Mouse (Mus musculus) neural tube, embryonic 14.5 days (tissue): ENCODE measurements at regions not wholly inside any gene's neighbourhood (a gene's known extent, or its start where the extent isn't known, plus 50 kb on each side); places are given as distances from the start of the nearest gene placed in this dataset.

Source experiments
- ATAC-seq: fragments of 200-750 bp; cut with Nextera tagmentation; 2 replicates; pipeline ENCODE4 v1.8.0; 2017; ENCODE audit warnings: low read depth, mild to moderate bottlenecking, moderate TSS enrichment, moderate library complexity
- H3K27ac ChIP-seq: fragments of 300-500 bp; sonication (generic); 2 replicates; pipeline ENCODE4 v1.5.1; 2014; ENCODE audit warnings: low read depth, mild to moderate bottlenecking, control low read depth, low read length, moderate library complexity, mixed read lengths
- H3K27me3 ChIP-seq: fragments of 300-500 bp; sonication (generic); 2 replicates; pipeline ENCODE4 v1.6.1; 2014; ENCODE audit warnings: low read length; ENCODE audit not compliant: control insufficient read depth, insufficient read depth
- H3K36me3 ChIP-seq: fragments of 300-500 bp; sonication (generic); 2 replicates; pipeline ENCODE4 v1.6.1; 2014; ENCODE audit warnings: low read length, mixed read lengths; ENCODE audit not compliant: control insufficient read depth, insufficient read depth
- H3K4me1 ChIP-seq: fragments of 300-500 bp; sonication (generic); 2 replicates; pipeline ENCODE4 v1.6.1; 2014; ENCODE audit warnings: low read length; ENCODE audit not compliant: control insufficient read depth, insufficient read depth
- H3K4me2 ChIP-seq: fragments of 300-500 bp; sonication (generic); 2 replicates; pipeline ENCODE4 v1.6.1; 2014; ENCODE audit warnings: mild to moderate bottlenecking, low read depth, low read length, control low read depth
- H3K4me3 ChIP-seq: fragments of 300-500 bp; sonication (generic); 2 replicates; pipeline ENCODE4 v1.5.1; 2014; ENCODE audit warnings: low read depth, low read length, control low read depth, mixed read lengths
- H3K9ac ChIP-seq: fragments of 300-500 bp; sonication (generic); replicated peaks from 2 replicates; pipeline ENCODE4 v1.6.1; 2014; ENCODE audit warnings: low read depth, mild to moderate bottlenecking, control low read depth, low read length, mixed read lengths
- H3K9me3 ChIP-seq: fragments of 300-500 bp; sonication (generic); 2 replicates; pipeline ENCODE4 v1.6.1; 2016; ENCODE audit warnings: low read length; ENCODE audit not compliant: control insufficient read depth
- WGBS: fragments of 180-500 bp; shearing (Covaris S2); extraction: QIAGEN DNeasy Blood & Tissue Kit; methylation state at CpG from one replicate; pipeline ENCODE4 v1.1.7; 2014; 5-methylcytosine and 5-hydroxymethylcytosine counted together

DNA sequence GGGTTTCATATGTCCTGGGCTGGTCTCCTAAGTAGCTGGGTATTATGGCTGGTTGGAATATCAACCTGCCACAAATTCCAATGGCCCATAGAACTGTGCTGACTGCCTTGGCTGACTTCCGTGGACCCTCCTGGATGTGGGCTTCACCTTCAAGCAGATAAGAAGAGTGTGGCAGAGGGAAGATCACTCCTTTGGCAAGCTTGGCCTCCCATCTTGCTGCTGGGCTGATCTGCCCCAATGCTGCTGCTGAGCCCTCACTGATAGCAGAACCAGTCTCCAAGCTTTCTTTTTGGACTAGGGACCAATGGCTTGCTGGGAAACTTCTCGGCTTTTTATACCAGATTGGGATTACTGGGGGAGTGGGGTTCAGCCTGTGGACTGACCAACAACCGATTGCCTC lies 65.6 kb upstream of the Hdhd5 start:
- Histone ChIP-seq H3K27me3 (no peaks in the 10 kb centered on the region), H3K9ac (no peak overlapping the region), H3K9me3 (no peaks in the 10 kb centered on the region), H3K36me3 (no peaks in the 10 kb centered on the region), H3K27ac (no peak overlapping the region), H3K4me3 (no peak overlapping the region), H3K4me1 (peaks cover 8% of the 10 kb centered on the region; the same call in 1 of the 2 replicates), H3K4me2 (no peak overlapping the region)
- WGBS = 90% methylated on average over 3 of the region's 3 CpGs
- no peak for ATAC-seq

DNA sequence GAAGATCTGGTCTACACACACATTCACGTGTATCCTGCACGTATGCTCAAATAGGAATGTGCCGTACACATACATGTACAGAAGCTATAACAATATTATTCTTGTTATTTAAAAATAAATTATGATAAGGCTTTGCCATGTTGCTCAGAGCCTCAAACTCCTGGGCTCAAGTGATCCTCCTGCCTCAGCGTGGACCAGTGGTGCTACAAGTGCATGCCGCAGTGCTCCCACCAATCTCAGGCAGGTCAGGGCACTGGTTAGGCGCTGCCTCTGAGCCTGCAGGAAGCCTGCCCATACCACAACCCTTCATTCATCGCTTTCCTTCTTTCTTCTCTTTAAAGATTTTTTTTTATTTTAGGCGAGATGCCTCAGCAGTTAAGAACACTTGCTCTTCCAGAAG lies 63.3 kb upstream of the Hdhd5 start:
- Histone ChIP-seq H3K9me3 (no peaks in the 10 kb centered on the region), H3K4me2 (no peak overlapping the region), H3K27me3 (no peaks in the 10 kb centered on the region), H3K27ac (no peak overlapping the region), H3K36me3 (no peaks in the 10 kb centered on the region), H3K9ac (no peak overlapping the region), H3K4me3 (no peak overlapping the region), H3K4me1 (peaks cover 8% of the 10 kb centered on the region; the same call in 1 of the 2 replicates)
- WGBS = 92% methylated on average over 8 of the region's 8 CpGs
- ATAC-seq = no peak

DNA sequence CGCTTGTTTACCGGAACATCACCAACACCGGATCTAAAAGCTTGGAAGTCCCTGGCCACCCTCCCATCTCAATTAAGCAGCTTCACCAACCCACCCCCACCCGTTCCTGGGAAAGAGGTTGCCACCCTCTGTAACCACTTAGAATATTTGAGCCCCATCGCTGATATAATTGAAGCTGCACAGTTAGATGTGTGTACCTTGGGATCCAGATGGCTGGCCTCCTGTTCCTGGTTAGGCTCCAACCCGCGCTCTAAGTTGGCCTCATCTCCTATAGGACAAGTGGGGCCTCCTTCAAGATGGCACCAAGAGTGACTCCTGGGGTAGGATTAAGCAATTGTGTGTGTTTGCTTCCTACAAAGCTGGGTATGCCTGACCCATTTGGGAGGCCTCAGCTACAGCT lies 61.6 kb upstream of the Hdhd5 start:
- Histone ChIP-seq H3K4me2 (no peak overlapping the region), H3K4me1 (peaks cover 8% of the 10 kb centered on the region; the same call in 1 of the 2 replicates), H3K9me3 (no peaks in the 10 kb centered on the region), H3K9ac (no peak overlapping the region), H3K4me3 (no peak overlapping the region), H3K27ac (0 out of 2 replicates have a peak overlapping the region, but pooled peaks have one; percentile 55), H3K36me3 (no peaks in the 10 kb centered on the region), H3K27me3 (no peaks in the 10 kb centered on the region)
- WGBS = 20% methylated on average over 7 of the region's 7 CpGs
- no peak for ATAC-seq

DNA sequence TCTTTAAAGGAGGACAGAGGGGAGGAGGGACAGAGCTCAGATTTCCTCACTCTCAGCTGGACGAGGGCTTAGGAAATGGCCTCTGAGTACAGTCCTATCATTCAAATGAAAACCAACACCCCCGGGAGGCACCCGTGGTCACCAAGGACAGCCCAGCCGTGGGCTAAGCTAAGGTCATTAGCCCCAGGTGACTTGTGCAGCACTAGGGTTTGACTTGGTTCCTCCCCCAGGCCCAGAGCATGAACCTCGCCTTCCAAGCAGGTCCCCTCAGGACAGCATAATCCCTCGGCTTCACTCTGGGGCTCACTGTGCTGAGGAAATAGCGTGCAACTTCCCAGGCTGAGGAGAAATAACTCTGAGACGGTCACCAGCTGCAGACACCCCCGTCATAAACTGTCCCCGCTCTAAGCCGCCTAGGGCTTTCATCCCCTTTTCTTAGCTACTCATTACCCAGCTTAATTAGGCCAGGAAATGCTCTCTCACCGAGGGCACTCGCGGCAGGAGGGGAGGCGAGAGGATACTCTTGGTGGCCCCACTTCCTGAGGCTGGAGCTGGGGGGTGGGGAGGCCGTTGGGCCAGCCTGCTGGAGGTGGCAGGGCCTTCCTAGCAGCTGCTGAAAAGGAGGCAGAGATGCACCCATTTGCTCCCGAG lies 61.0 kb upstream of the Hdhd5 start:
- H3K4me1 ChIP-seq = peaks cover 8% of the 10 kb centered on the region; the same call in 1 of the 2 replicates
- H3K4me2 ChIP-seq = peak overlapping the region; percentile 23; the same call in 1 of the 2 replicates
- no peaks in the 10 kb centered on the region for H3K36me3 ChIP-seq
- H3K4me3 ChIP-seq = no peak overlapping the region
- 4% methylated on average over 17 of the region's 17 CpGs for WGBS
- H3K9ac ChIP-seq = no peak overlapping the region
- H3K27ac ChIP-seq = peak overlapping the region; percentile 55; the same call in 1 of the 2 replicates
- no peaks in the 10 kb centered on the region for H3K9me3 ChIP-seq
- H3K27me3 ChIP-seq = no peaks in the 10 kb centered on the region
- peak; percentile 60; the same call in 1 of the 2 replicates for ATAC-seq

DNA sequence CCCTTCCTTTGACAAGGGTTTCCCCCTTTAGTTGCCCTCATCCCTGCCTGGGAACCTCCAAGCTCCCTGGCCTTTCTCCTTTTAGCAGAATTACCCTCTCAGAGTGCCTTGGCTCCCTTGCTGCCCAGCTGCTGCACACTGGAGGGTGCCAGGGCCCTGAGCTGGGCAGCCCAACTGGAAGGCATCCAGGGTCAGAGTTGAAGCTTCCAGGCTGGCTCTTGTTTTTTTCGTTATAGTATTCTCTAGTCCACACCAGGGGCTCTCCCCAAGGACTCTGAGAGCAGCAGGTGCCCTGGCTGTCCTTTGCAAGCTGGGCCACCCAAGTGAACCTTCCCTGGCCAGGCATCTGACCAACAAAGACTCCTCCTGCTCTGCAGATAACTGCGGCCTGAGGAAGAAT lies 59.1 kb upstream of the Hdhd5 start:
- Histone ChIP-seq H3K9ac (no peak overlapping the region), H3K4me2 (no peak overlapping the region), H3K27ac (no peak overlapping the region), H3K27me3 (no peaks in the 10 kb centered on the region), H3K4me1 (peaks cover 11% of the 10 kb centered on the region), H3K4me3 (no peak overlapping the region), H3K9me3 (no peaks in the 10 kb centered on the region), H3K36me3 (no peaks in the 10 kb centered on the region)
- WGBS = 51% methylated on average over 2 of the region's 2 CpGs
- no peak for ATAC-seq

DNA sequence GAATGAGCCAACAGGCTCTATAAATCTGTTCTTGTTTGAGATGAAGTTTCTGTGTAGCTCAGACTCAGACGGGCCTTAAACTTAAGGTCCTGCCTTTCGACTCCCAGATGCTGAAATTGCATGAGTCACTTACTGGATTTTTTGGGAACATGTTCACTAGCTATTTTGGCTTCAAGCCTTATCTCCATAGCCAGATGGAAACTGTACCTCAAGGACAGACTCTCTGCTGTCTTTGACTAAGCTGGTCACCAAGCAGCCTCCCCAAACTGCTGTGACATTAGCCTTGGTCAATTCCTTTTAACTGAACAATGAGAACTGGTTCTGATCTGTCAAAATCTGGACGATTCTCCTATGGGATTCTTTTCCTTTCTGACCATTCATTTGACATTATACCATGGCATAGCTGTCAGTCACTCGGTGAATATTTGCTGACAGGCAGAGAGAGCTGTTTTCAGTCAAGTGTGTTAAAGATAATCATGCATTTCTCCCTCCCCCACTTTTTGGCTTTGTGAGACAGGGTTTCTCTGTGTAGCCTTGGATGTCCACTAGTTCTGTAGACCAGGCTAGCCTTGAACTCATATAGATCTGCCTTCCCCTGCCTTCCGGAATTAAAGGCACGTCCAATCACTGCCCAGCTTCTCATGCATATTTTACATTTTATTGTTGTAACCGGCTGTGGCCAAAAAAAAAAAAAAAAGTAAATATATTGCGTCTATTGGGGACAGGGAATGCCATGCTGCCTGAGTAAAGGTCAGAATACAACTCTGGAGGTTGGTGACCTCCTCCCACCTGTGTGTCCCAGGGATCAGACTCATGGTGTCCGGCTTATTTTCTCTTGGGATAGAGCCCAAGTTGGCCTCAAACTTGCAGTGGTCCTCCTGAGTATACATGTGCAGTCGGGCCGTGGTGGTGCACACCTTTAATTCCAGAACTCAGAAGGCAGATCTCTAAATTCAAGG lies 57.9 kb upstream of the Hdhd5 start:
- Histone ChIP-seq H3K4me1 (peaks cover 12% of the 10 kb centered on the region), H3K9me3 (no peaks in the 10 kb centered on the region), H3K27me3 (no peaks in the 10 kb centered on the region), H3K36me3 (no peaks in the 10 kb centered on the region), H3K9ac (no peak overlapping the region), H3K4me2 (no peak overlapping the region), H3K4me3 (no peak overlapping the region), H3K27ac (no peak overlapping the region)
- no peak for ATAC-seq
- 81% methylated on average over 11 of the region's 11 CpGs for WGBS

DNA sequence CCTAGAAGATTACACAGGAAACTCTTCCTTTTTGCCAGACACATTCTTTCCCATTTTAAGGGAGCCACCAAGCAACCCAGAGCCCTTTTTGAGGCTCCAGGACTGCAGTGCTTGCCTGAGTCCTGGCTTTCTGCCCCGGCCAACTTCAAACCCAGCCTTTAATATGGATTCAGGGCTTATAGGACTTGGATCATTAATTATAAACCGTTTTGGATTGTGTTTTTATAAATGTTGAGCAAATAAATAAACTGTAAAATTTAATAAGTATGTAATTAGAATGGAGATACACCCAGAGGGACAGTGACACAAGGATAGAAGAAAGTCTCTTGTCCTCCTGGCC lies 54.8 kb upstream of the Hdhd5 start:
- Histone ChIP-seq H3K36me3 (no peaks in the 10 kb centered on the region), H3K27ac (peak overlapping the region; percentile 45; the same call in 1 of the 2 replicates), H3K4me1 (peaks cover 6% of the 10 kb centered on the region; the same call in 1 of the 2 replicates), H3K9ac (no peak overlapping the region), H3K27me3 (no peaks in the 10 kb centered on the region), H3K4me2 (no peak overlapping the region), H3K4me3 (no peak overlapping the region), H3K9me3 (no peaks in the 10 kb centered on the region)
- 45% methylated on average over 2 of the region's 2 CpGs for WGBS
- no peak for ATAC-seq

DNA sequence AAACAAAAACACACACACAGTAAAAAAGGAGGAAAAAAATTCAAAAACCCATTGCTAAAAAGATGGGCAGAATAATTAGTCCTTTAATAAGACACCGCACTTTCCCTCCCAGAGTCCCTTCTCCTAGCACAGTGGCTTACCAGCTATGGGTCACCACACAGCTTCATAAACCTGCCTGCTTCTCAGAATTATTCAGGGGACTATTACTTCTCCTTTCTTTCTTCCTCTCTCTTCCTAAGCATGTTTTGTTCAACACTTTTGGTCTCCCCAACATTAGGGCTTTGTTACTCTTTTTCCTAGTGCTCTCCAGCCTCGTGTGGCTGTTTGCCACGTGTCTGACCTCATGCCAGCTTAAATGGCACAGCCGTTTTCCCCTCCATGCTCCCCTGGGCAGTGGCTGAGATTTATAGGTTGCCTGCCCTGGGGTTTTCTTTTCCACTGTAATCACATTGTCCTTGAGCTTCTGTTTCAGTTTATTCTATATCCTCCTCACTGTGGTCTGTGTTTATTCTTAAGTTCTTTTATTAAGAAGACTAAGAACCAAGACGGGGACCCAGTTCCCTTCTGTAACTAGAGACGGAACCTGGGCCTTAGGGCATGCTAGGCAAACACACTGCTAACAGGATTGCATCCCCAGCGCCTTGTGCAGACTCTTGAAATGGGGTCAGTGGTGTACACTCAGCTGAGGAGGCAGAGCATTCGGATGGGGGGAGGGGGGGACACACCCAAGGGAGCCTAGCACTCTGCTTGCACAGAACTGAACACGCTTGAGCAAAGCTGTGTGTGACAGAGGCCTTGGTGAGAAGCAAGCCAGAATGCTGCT lies 54.2 kb upstream of the Hdhd5 start:
- peaks cover 8% of the 10 kb centered on the region; the same call in 1 of the 2 replicates for H3K4me1 ChIP-seq
- no peaks in the 10 kb centered on the region for H3K9me3 ChIP-seq
- peak overlapping the region; percentile 45; the same call in 1 of the 2 replicates for H3K27ac ChIP-seq
- H3K36me3 ChIP-seq = no peaks in the 10 kb centered on the region
- no peak overlapping the region for H3K4me3 ChIP-seq
- no peaks in the 10 kb centered on the region for H3K27me3 ChIP-seq
- peak; percentile 69; the same call in 1 of the 2 replicates for ATAC-seq
- H3K4me2 ChIP-seq = no peak overlapping the region
- WGBS = 22% methylated on average over 9 of the region's 9 CpGs
- no peak overlapping the region for H3K9ac ChIP-seq
